Mouse (Mus musculus) MEL (cell line): ENCODE measurements around the gene Gid4. TPM values are rescaled to one million over a fixed set of nuclear protein-coding genes. Genes with fewer than 3 reads are reported as not detected.

ENCODE experiments used
- DNase-seq: peaks from one replicate; pipeline ENCODE4 v3.0.0; 2011; ENCODE audit warnings: low read depth, low spot score
- H3K27ac ChIP-seq: 2 replicates; pipeline ENCODE4 v1.5.1; 2012; ENCODE audit warnings: low read depth, mild to moderate bottlenecking, control low read depth, low read length, moderate library complexity; ENCODE audit not compliant: control insufficient read depth
- H3K27me3 ChIP-seq, 2 experiments: fragments of 150-350 bp in 1 of 2; sonication (generic) in 1 of 2; 2 replicates each; pipeline ENCODE4 v1.6.1; 2012; ENCODE audit warnings: low read length in 2 of 2, mild to moderate bottlenecking in 2 of 2, improper control_type of control experiment in 1 of 2, moderate library complexity in 1 of 2; ENCODE audit not compliant: insufficient read depth in 2 of 2, control insufficient read depth in 1 of 2
- H3K36me3 ChIP-seq, 2 experiments: 2 replicates each; pipeline ENCODE4 v1.6.1; 2012 to 2014; ENCODE audit warnings: low read length in 2 of 2, improper control_type of control experiment in 1 of 2, inconsistent platforms in 1 of 2, mild to moderate bottlenecking in 1 of 2; ENCODE audit not compliant: insufficient read depth in 2 of 2, control insufficient read depth in 1 of 2
- H3K4me1 ChIP-seq, 2 experiments: fragments of 150-350 bp in 1 of 2; sonication (generic) in 1 of 2; 2 replicates each; pipeline ENCODE4 v1.6.1; 2012; ENCODE audit warnings: low read length in 2 of 2, improper control_type of control experiment in 1 of 2, mild to moderate bottlenecking in 1 of 2; ENCODE audit not compliant: insufficient read depth in 2 of 2, control insufficient read depth in 1 of 2
- H3K4me3 ChIP-seq, 2 experiments: fragments of 150-350 bp in 1 of 2; sonication (generic) in 1 of 2; 2 replicates each; pipeline ENCODE4 v1.5.1; 2012; ENCODE audit warnings: low read depth in 2 of 2, low read length in 2 of 2, mild to moderate bottlenecking in 2 of 2, moderate library complexity in 2 of 2, control low read depth in 1 of 2, improper control_type of control experiment in 1 of 2; ENCODE audit not compliant: control insufficient read depth in 1 of 2, insufficient read depth in 1 of 2
- H3K79me2 ChIP-seq: 2 replicates; pipeline ENCODE4 v1.6.1; 2012; ENCODE audit warnings: mild to moderate bottlenecking, low read length, moderate library complexity; ENCODE audit not compliant: control insufficient read depth, poor library complexity, insufficient read depth
- H3K9ac ChIP-seq: 2 replicates; pipeline ENCODE4 v1.6.1; 2012; ENCODE audit warnings: low read depth, mild to moderate bottlenecking, control low read depth, low read length, moderate library complexity; ENCODE audit not compliant: control insufficient read depth, poor library complexity, severe bottlenecking
- H3K9me3 ChIP-seq: fragments of 150-350 bp; sonication (generic); replicated peaks from 2 replicates; pipeline ENCODE4 v1.6.1; 2012; ENCODE audit warnings: mild to moderate bottlenecking, low read length, improper control_type of control experiment, moderate library complexity; ENCODE audit not compliant: insufficient read depth
- ELF1 ChIP-seq: IDR thresholded peaks from 2 replicates; pipeline ENCODE4 v1.6.1; 2014; ENCODE audit warnings: low read depth, mild to moderate bottlenecking, inconsistent platforms, low read length, improper control_type of control experiment, moderate library complexity
- HCFC1 ChIP-seq: IDR thresholded peaks from 2 replicates; pipeline ENCODE4 v1.6.1; 2012; ENCODE audit warnings: low read depth, mild to moderate bottlenecking, inconsistent platforms, low read length, improper control_type of control experiment, moderate library complexity
- JUND ChIP-seq: IDR thresholded peaks from 2 replicates; pipeline ENCODE4 v1.6.1; 2011; ENCODE audit warnings: low read depth, mild to moderate bottlenecking, improper control_type of control experiment, low read length
- KAT2A ChIP-seq: conservative IDR thresholded peaks from 2 replicates; pipeline ENCODE4 v1.6.1; 2012; ENCODE audit warnings: low read depth, low read length, improper control_type of control experiment, inconsistent platforms
- MAFK ChIP-seq: IDR thresholded peaks from 2 replicates; pipeline ENCODE4 v1.6.1; 2011; ENCODE audit warnings: low read depth, mild to moderate bottlenecking, low read length, improper control_type of control experiment, borderline replicate concordance
- MAZ ChIP-seq: IDR thresholded peaks from 2 replicates; pipeline ENCODE4 v1.6.1; 2012; ENCODE audit warnings: low read depth, mild to moderate bottlenecking, inconsistent platforms, low read length, improper control_type of control experiment
- MXI1 ChIP-seq: IDR thresholded peaks from 2 replicates; pipeline ENCODE4 v1.6.1; 2011; ENCODE audit warnings: mild to moderate bottlenecking, low read depth, low read length, improper control_type of control experiment
- MYB ChIP-seq: IDR thresholded peaks from 2 replicates; pipeline ENCODE4 v1.6.1; 2011; ENCODE audit warnings: mild to moderate bottlenecking, low read depth, low read length, improper control_type of control experiment
- MYC ChIP-seq: IDR thresholded peaks from 2 replicates; pipeline ENCODE4 v1.6.1; 2011; ENCODE audit warnings: low read depth, mild to moderate bottlenecking, low read length, improper control_type of control experiment, moderate library complexity
- NELFE ChIP-seq: IDR thresholded peaks from 2 replicates; pipeline ENCODE4 v1.6.1; 2011; ENCODE audit warnings: low read depth, low read length, improper control_type of control experiment
- NRF1 ChIP-seq: IDR thresholded peaks from 2 replicates; pipeline ENCODE4 v1.6.1; 2014; ENCODE audit warnings: low read depth, mild to moderate bottlenecking, inconsistent platforms, low read length, improper control_type of control experiment, moderate library complexity; ENCODE audit not compliant: poor library complexity, insufficient read depth, severe bottlenecking
- POLR2A ChIP-seq, 2 experiments: IDR thresholded peaks; 2 replicates each; pipeline ENCODE4 v1.6.1; 2011 to 2012; ENCODE audit warnings: low read length in 2 of 2, mild to moderate bottlenecking in 2 of 2, control low read depth in 1 of 2, improper control_type of control experiment in 1 of 2, low read depth in 1 of 2, moderate library complexity in 1 of 2; ENCODE audit not compliant: control insufficient read depth in 1 of 2, insufficient read depth in 1 of 2, poor library complexity in 1 of 2
- POLR2AphosphoS2 ChIP-seq: IDR thresholded peaks from 2 replicates; pipeline ENCODE4 v1.6.1; 2011; ENCODE audit warnings: low read length, improper control_type of control experiment
- POLR2AphosphoS5 ChIP-seq: IDR thresholded peaks from 2 replicates; pipeline ENCODE4 v1.6.1; 2012; ENCODE audit warnings: low read depth, borderline replicate concordance, mild to moderate bottlenecking, inconsistent platforms, low read length, moderate library complexity, mixed read lengths
- RCOR1 ChIP-seq: IDR thresholded peaks from 2 replicates; pipeline ENCODE4 v1.6.1; 2012; ENCODE audit warnings: low read depth, mild to moderate bottlenecking, inconsistent platforms, low read length, improper control_type of control experiment
- SMC3 ChIP-seq: IDR thresholded peaks from 2 replicates; pipeline ENCODE4 v1.6.1; 2011; ENCODE audit warnings: low read depth, low read length, improper control_type of control experiment
- TAL1 ChIP-seq: IDR thresholded peaks from 2 replicates; pipeline ENCODE4 v1.6.1; 2012; ENCODE audit warnings: mild to moderate bottlenecking, inconsistent platforms, low read length, moderate library complexity, mixed read lengths
- TBP ChIP-seq: IDR thresholded peaks from 2 replicates; pipeline ENCODE4 v1.8.0; 2011; ENCODE audit warnings: low read depth, low read length, improper control_type of control experiment
- TCF12 ChIP-seq: IDR thresholded peaks from 2 replicates; pipeline ENCODE4 v1.6.1; 2014; ENCODE audit warnings: low read depth, mild to moderate bottlenecking, inconsistent platforms, low read length, improper control_type of control experiment, moderate library complexity
- UBTF ChIP-seq: IDR thresholded peaks from 2 replicates; pipeline ENCODE4 v1.6.1; 2012; ENCODE audit warnings: low read depth, mild to moderate bottlenecking, inconsistent platforms, low read length, improper control_type of control experiment, moderate library complexity, borderline replicate concordance; ENCODE audit not compliant: insufficient read depth
- USF1 ChIP-seq: IDR thresholded peaks from 2 replicates; pipeline ENCODE4 v1.6.1; 2014; ENCODE audit warnings: low read depth, mild to moderate bottlenecking, inconsistent platforms, low read length, improper control_type of control experiment, moderate library complexity
- ZC3H11A ChIP-seq: IDR thresholded peaks from 2 replicates; pipeline ENCODE4 v1.6.1; 2012; ENCODE audit warnings: low read depth, mild to moderate bottlenecking, inconsistent platforms, low read length, improper control_type of control experiment
- ZMIZ1 ChIP-seq: IDR thresholded peaks from 2 replicates; pipeline ENCODE4 v1.6.1; 2012; ENCODE audit warnings: low read depth, mild to moderate bottlenecking, inconsistent platforms, low read length, improper control_type of control experiment, moderate library complexity
- polyA plus RNA-seq, 2 experiments: library from polyadenylated mRNA; stranded (reverse) in 1 of 2; unstranded in 1 of 2; fragments of >175 nt in 1 of 2; fragments of >200 nt in 1 of 2; gene quantifications; 2 replicates each; pipeline versions ENCODE4 v1.2.1 to v1.2.4; 2012; ENCODE audit warnings: low replicate concordance in 2 of 2, low read depth in 1 of 2; ENCODE audit not compliant: insufficient read length in 2 of 2, insufficient read depth in 1 of 2, missing spikeins in 1 of 2
- total RNA-seq: library from RNA; depleted of rRNA; stranded (reverse); fragments of 300-350 nt; gene quantifications from 2 replicates; pipeline ENCODE4 v1.2.3, GENCODE M21; 2012

Gid4 gene
- total and polyA plus RNA-seq, 3 experiments, result 25.3 to 114 (median 28.6) TPM

DNA sequence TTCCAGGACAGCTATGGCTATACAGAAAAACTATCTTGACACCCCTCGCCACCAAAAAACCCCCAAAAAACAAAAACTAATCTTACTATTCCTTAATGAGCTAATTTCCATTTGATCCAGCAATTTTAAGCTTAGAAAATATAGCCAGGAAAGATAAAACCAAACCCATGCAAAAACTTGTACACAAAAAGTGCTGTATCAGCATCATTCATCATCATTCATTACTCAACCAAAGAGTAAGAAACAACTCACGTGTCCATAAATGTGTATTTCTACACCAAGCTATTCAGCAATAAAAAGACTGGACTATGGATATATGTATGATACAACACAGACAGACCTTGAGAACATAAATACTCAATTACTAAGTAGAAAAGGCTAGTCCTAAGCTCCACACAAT is 4.0 kb upstream of the Gid4 start:
- H3K27ac ChIP-seq, result no peak overlapping the region
- no peak overlapping the region for H3K9ac ChIP-seq
- peaks cover 3 to 14% of the 10 kb centered on the region in 2 experiments; a peak in 3 of 4 replicates for H3K4me1 ChIP-seq
- H3K27me3 ChIP-seq, result no peaks in the 10 kb centered on the region
- no peaks in the 10 kb centered on the region for H3K9me3 ChIP-seq
- peaks cover 31% of the 10 kb centered on the region for H3K79me2 ChIP-seq
- no peak for DNase-seq
- H3K4me3 ChIP-seq, result no peak overlapping the region
- TF ChIP-seq RCOR1 (no peak), MAFK (peak; percentile 94)
- TF ChIP-seq, all 39 proteins: peak for 1
- peaks cover 1 to 12% of the 10 kb centered on the region in 2 experiments; a peak in 3 of 4 replicates for H3K36me3 ChIP-seq

DNA sequence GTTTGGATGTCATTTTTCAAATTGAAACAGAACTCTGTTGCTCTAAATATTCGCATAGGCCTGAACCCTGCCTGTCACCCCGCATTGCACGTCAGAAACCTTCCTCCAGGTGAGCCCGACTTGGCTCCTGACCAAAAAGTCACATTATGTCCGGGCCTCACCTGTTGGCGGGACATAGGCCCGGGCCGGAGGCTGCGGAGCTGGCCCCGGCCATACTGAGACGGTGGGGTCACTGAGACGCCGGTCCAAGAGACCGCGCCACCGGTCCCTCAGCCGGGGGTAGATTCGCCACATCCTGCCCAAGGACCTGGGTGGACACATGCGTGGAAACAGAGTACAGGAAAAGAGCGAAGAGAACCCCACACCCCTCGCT is 369 bp upstream of the Gid4 start:
- Histone ChIP-seq H3K4me1 (peaks cover 7 to 26% of the 10 kb centered on the region in 2 experiments; a peak in 3 of 4 replicates), H3K27ac (peak overlapping the region; percentile 46)
- DNase-seq, result no peak

DNA sequence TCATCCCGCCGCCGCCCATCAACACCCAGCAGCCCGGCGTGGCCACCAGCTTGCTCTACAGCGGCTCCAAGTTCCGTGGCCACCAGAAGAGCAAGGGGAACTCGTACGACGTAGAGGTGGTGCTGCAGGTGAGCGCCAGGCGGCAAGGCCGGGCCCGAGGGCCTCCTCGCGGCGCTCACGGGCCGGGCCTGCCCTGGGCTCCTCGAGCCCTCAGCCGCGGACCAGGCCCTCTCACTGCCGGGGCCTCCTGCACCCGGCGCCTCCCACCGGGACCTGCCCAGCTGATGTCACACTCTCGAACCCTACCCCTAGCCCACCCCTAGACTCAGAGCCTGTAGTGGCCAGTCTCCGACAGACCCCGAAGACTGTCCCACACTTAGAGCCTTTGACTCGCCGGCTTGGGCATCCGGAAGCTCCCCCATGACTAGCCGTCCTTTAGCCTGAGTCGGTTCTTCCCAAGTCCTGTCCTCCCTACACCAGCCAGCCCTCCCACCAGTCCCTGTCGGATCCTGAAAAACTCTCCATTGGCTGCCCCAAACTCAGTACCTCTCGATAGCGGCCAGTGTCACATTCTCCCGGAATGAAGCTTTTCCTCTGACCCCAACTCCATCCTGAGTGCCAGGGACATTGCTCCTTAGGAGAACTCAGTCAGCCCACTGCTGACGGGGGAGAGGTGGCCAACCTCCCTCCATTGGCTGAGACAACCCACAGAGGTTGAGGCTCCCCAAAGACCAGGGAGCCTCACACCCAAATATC is 950 bp downstream of the Gid4 start, which contains the start of gene Atpaf2:
Atpaf2 (minus strand) TSS at position 741 of the 756 bp plus-strand sequence.
- TF ChIP-seq MAZ, result 0 out of 2 replicates have a peak, but pooled peaks have one; percentile 3
- peak; percentile 16; the same call in 1 of the 2 replicates for TF ChIP-seq HCFC1
- TF ChIP-seq POLR2A (IDR thresholded peaks at IDR 0.05; ENCODE audit: control insufficient read depth in 1 of 2, insufficient read depth in 1 of 2, low read depth in 1 of 2, low read length in 2 of 2, poor library complexity in 1 of 2), result peak in 1 of 2 experiments; percentile 1; a peak in 1 of 4 replicates
- TF ChIP-seq NELFE, result no peak
- TF ChIP-seq ZMIZ1, result peak; percentile 16; the same call in 1 of the 2 replicates
- Histone ChIP-seq H3K9ac (peak within 1 kb of the TSS; percentile 90), H3K9me3 (no peaks in the 10 kb centered on the region), H3K4me3 (peak within 1 kb of the TSS; percentile 91 to 96), H3K79me2 (peaks cover 40% of the 10 kb centered on the region), H3K4me1 (peaks cover 7 to 29% of the 10 kb centered on the region in 2 experiments; a peak in 3 of 4 replicates), H3K36me3 (peaks cover 0 to 24% of the 10 kb centered on the region in 2 experiments; a peak in 2 of 4 replicates), H3K27ac (peak within 1 kb of the TSS; percentile 60), H3K27me3 (no peaks in the 10 kb centered on the region)
- no peak for DNase-seq

More for the DNA sequence above, 369 bp upstream of the Gid4 start:
- Histone ChIP-seq H3K79me2 (peaks cover 44% of the 10 kb centered on the region), H3K9ac (peak overlapping the region; percentile 84), H3K4me3 (peak overlapping the region; percentile 70 to 83), H3K9me3 (no peaks in the 10 kb centered on the region), H3K36me3 (peaks cover 0 to 20% of the 10 kb centered on the region in 2 experiments; a peak in 2 of 4 replicates), H3K27me3 (no peaks in the 10 kb centered on the region)
- TF ChIP-seq POLR2AphosphoS2, result no peak
- no peak for TF ChIP-seq SMC3
- no peak for TF ChIP-seq NELFE
- TF ChIP-seq MXI1, result no peak
- no peak for TF ChIP-seq TBP
- TF ChIP-seq JUND, result no peak
- TF ChIP-seq RCOR1, result no peak
- TF ChIP-seq UBTF, result no peak
- no peak for TF ChIP-seq NRF1
- no peak for TF ChIP-seq MYC
- TF ChIP-seq ZC3H11A, result no peak
- no peak for TF ChIP-seq ELF1
- TF ChIP-seq POLR2AphosphoS5, result no peak
- TF ChIP-seq MYB, result no peak
- TF ChIP-seq USF1, result no peak
- no peak for TF ChIP-seq HCFC1
- TF ChIP-seq TCF12, result no peak
- TF ChIP-seq KAT2A, result no peak
- no peak for TF ChIP-seq TAL1
